Mouse (Mus musculus) cortical plate, adult 2 months (tissue): ENCODE results near the gene Eif3i.

ENCODE experiments used
- CTCF ChIP-seq: fragments of 200-500 bp; IDR thresholded peaks from 2 replicates; pipeline ENCODE4 v1.5.1; 2011; ENCODE audit warnings: mild to moderate bottlenecking, control low read depth, low read length; ENCODE audit not compliant: insufficient read depth; ENCODE audit errors: extremely low read depth
- POLR2A ChIP-seq: fragments of 200-500 bp; IDR thresholded peaks from 2 replicates; pipeline ENCODE4 v1.6.1; 2011; ENCODE audit warnings: mild to moderate bottlenecking, low read length, control low read depth; ENCODE audit not compliant: insufficient read depth; ENCODE audit errors: extremely low read depth

- no peak for TF ChIP-seq CTCF
- no peak for TF ChIP-seq POLR2A
Observed at GRCm38 (mm10) chr4:129584370-129584769, 16.1 kb downstream of the Eif3i start.
